Mouse (Mus musculus) embryo, embryonic 10.5 days (tissue): ENCODE measurements around the gene Olfr206.
"Not testable (repeated sequence)": the region's sequence is repeated elsewhere in the genome, so short reads cannot be mapped to it uniquely, and the experiment has no call there.

Source experiments
- DNase-seq: peaks from one replicate; pipeline ENCODE4 v3.0.0-alpha.2; 2015; ENCODE audit warnings: low spot score

Olfr206 gene

GRCm38 (mm10) chr16:59349146-59349545, at the start of gene Olfr206:
Gene Olfr206, minus strand, starts transcription at chr16:59349246.
- DNase-seq: no peak

GRCm38 (mm10) chr16:59393300-59393699, 44.3 kb upstream of the Olfr206 start:
- no peak for DNase-seq

DNA sequence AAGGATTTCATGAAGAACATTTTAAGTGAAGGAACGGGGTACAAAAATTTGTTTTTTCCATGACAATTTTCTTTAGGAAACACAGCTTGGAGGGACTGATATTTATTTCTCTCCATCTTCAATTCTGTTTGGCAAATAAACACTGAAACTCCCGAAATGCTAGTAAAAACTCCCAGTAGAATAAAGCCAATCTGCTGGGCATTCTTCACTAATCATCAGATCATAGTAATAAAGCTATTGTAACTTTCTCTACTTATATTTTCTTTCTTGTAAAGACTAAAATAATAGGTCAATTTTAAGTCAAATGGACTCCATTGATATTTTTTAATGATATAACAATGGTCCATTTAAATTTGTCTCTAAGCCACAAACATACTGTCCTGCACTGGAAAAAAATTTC, 14.8 kb upstream of the Olfr206 start, which contains the start of gene Olfr209:
Gene Olfr209, minus strand, starts transcription at position 101 of the 400 bp plus-strand sequence.
- no peak for DNase-seq

GRCm38 (mm10) chr16:59331038-59331437, 18.0 kb downstream of the Olfr206 start, which contains the start of gene Olfr205:
Gene Olfr205, minus strand, starts transcription at chr16:59331138.
- no peak for DNase-seq

- not testable (repeated sequence) for DNase-seq
Measured at GRCm38 (mm10) chr16:59323262-59323661, 25.8 kb downstream of the Olfr206 start.

- DNase-seq: no peak
Measured at GRCm38 (mm10) chr16:59318148-59318547, 30.9 kb downstream of the Olfr206 start, which contains the start of gene Olfr204. Gene Olfr204, minus strand, starts transcription at chr16:59318248.

GRCm38 (mm10) chr16:59298581-59298980, 50.5 kb downstream of the Olfr206 start, which contains the start of gene Olfr203:
Gene Olfr203, plus strand, starts transcription at chr16:59298881.
- DNase-seq: no peak
